Mouse (Mus musculus): ENCODE data around the gene Syt14. TPM values are rescaled to one million over a fixed set of nuclear protein-coding genes. Genes with fewer than 3 reads are reported as not detected.

Gene Syt14
- polyA plus RNA-seq, 1 experiment from 2014 or later, result 8.7 TPM

- WGBS, result 91% methylated on average over 4 of the region's 4 CpGs
- ATAC-seq (replicated peaks), result no peak
- Histone ChIP-seq H3K4me3 (no peak overlapping the region), H3K9me3 (no peaks in the 10 kb centered on the region), H3K4me1 (no peaks in the 10 kb centered on the region), H3K36me3 (no peaks in the 10 kb centered on the region), H3K9ac (replicated peaks) (no peak overlapping the region), H3K4me2 (replicated peaks) (no peak overlapping the region), H3K27ac (replicated peaks) (no peak overlapping the region), H3K27me3 (no peaks in the 10 kb centered on the region)
These were observed 51.2 kb downstream of the Syt14 start for GRCm38 (mm10) chr1:192984333-192984732.

GRCm38 (mm10) chr1:192981658-192982057, 53.9 kb downstream of the Syt14 start:
- Histone ChIP-seq H3K36me3 (no peaks in the 10 kb centered on the region; the same call in 1 of the 2 replicates), H3K27ac (replicated peaks) (no peak overlapping the region), H3K9ac (replicated peaks) (no peak overlapping the region), H3K9me3 (no peaks in the 10 kb centered on the region), H3K4me1 (no peaks in the 10 kb centered on the region), H3K4me2 (replicated peaks) (no peak overlapping the region), H3K27me3 (no peaks in the 10 kb centered on the region), H3K4me3 (no peak overlapping the region)
- 89% methylated on average over 3 of the region's 3 CpGs for WGBS
- ATAC-seq (replicated peaks), result no peak

- Histone ChIP-seq H3K36me3 (no peaks in the 10 kb centered on the region; the same call in 1 of the 2 replicates), H3K4me1 (no peaks in the 10 kb centered on the region), H3K27me3 (no peaks in the 10 kb centered on the region), H3K9ac (replicated peaks) (no peak overlapping the region), H3K9me3 (no peaks in the 10 kb centered on the region), H3K27ac (replicated peaks) (no peak overlapping the region), H3K4me3 (no peak overlapping the region), H3K4me2 (replicated peaks) (no peak overlapping the region)
- WGBS, result 86% methylated on average over 1 of the region's 1 CpGs
- ATAC-seq (replicated peaks), result no peak
These were observed 54.5 kb downstream of the Syt14 start for GRCm38 (mm10) chr1:192981120-192981519.

GRCm38 (mm10) chr1:192962323-192962722, 73.3 kb downstream of the Syt14 start:
- H3K9ac ChIP-seq (replicated peaks), result no peak overlapping the region
- ATAC-seq (replicated peaks), result no peak
- no peak overlapping the region for H3K4me2 ChIP-seq (replicated peaks)
- H3K4me3 ChIP-seq, result no peak overlapping the region
- no peaks in the 10 kb centered on the region for H3K4me1 ChIP-seq
- H3K36me3 ChIP-seq, result no peaks in the 10 kb centered on the region
- H3K9me3 ChIP-seq, result no peaks in the 10 kb centered on the region
- 84% methylated on average over 5 of the region's 5 CpGs for WGBS
- H3K27me3 ChIP-seq, result no peaks in the 10 kb centered on the region
- H3K27ac ChIP-seq (replicated peaks), result no peak overlapping the region

GRCm38 (mm10) chr1:192947839-192948173, 87.8 kb downstream of the Syt14 start:
- H3K9ac ChIP-seq (replicated peaks), result no peak overlapping the region
- H3K27ac ChIP-seq (replicated peaks), result peak overlapping the region; percentile 89
- H3K4me2 ChIP-seq (replicated peaks), result 0 out of 2 replicates have a peak overlapping the region, but pooled peaks have one; percentile 6
- H3K4me3 ChIP-seq, result no peak overlapping the region
- no peaks in the 10 kb centered on the region for H3K27me3 ChIP-seq
- ATAC-seq (replicated peaks), result peak; percentile 89
- H3K4me1 ChIP-seq, result peaks cover 11% of the 10 kb centered on the region
- WGBS, result 8% methylated on average over 2 of the region's 2 CpGs
- no peaks in the 10 kb centered on the region for H3K36me3 ChIP-seq
- no peaks in the 10 kb centered on the region for H3K9me3 ChIP-seq

GRCm38 (mm10) chr1:192947170-192947838, 88.3 kb downstream of the Syt14 start:
- WGBS, result 7% methylated on average over 1 of the region's 1 CpGs
- no peak overlapping the region for H3K4me3 ChIP-seq
- ATAC-seq (replicated peaks), result peak; percentile 82
- no peaks in the 10 kb centered on the region for H3K27me3 ChIP-seq
- no peaks in the 10 kb centered on the region for H3K9me3 ChIP-seq
- 0 out of 2 replicates have a peak overlapping the region, but pooled peaks have one; percentile 6 for H3K4me2 ChIP-seq (replicated peaks)
- no peaks in the 10 kb centered on the region for H3K36me3 ChIP-seq
- peaks cover 11% of the 10 kb centered on the region for H3K4me1 ChIP-seq
- peak overlapping the region; percentile 89 for H3K27ac ChIP-seq (replicated peaks)
- H3K9ac ChIP-seq (replicated peaks), result no peak overlapping the region

- Histone ChIP-seq H3K27ac (replicated peaks) (no peak overlapping the region), H3K27me3 (no peaks in the 10 kb centered on the region), H3K4me3 (no peak overlapping the region), H3K36me3 (no peaks in the 10 kb centered on the region), H3K4me1 (no peaks in the 10 kb centered on the region), H3K9me3 (no peaks in the 10 kb centered on the region), H3K4me2 (replicated peaks) (no peak overlapping the region), H3K9ac (replicated peaks) (no peak overlapping the region)
- ATAC-seq (replicated peaks), result no peak
- 46% methylated on average over 2 of the region's 2 CpGs for WGBS
These were observed 96.5 kb downstream of the Syt14 start for GRCm38 (mm10) chr1:192939033-192939432.

GRCm38 (mm10) chr1:192937956-192938355, 97.6 kb downstream of the Syt14 start:
- 74% methylated on average over 2 of the region's 2 CpGs for WGBS
- no peak for ATAC-seq (replicated peaks)

GRCm38 (mm10) chr1:192931797-192932196, 103.8 kb downstream of the Syt14 start:
- no peak for ATAC-seq (replicated peaks)
- WGBS, result 93% methylated on average over 3 of the region's 3 CpGs
- H3K9me3 ChIP-seq, result no peaks in the 10 kb centered on the region
- H3K4me2 ChIP-seq (replicated peaks), result no peak overlapping the region
- no peak overlapping the region for H3K4me3 ChIP-seq
- H3K27ac ChIP-seq (replicated peaks), result no peak overlapping the region
- H3K4me1 ChIP-seq, result no peaks in the 10 kb centered on the region
- no peak overlapping the region for H3K9ac ChIP-seq (replicated peaks)
- H3K27me3 ChIP-seq, result no peaks in the 10 kb centered on the region
- H3K36me3 ChIP-seq, result peaks cover 11% of the 10 kb centered on the region

More at GRCm38 (mm10) chr1:192937956-192938355, 97.6 kb downstream of the Syt14 start:
- Histone ChIP-seq H3K4me3 (no peak overlapping the region), H3K27ac (replicated peaks) (no peak overlapping the region), H3K9me3 (no peaks in the 10 kb centered on the region), H3K4me1 (no peaks in the 10 kb centered on the region), H3K9ac (replicated peaks) (no peak overlapping the region), H3K27me3 (no peaks in the 10 kb centered on the region), H3K36me3 (0 out of 2 replicates have a peak, but pooled peaks cover 2% of the 10 kb centered on the region), H3K4me2 (replicated peaks) (no peak overlapping the region)

GRCm38 (mm10) chr1:192912101-192912728, 123.4 kb downstream of the Syt14 start:
- Histone ChIP-seq H3K4me1 (no peaks in the 10 kb centered on the region), H3K9ac (replicated peaks) (no peak overlapping the region), H3K4me3 (no peak overlapping the region), H3K9me3 (no peaks in the 10 kb centered on the region), H3K36me3 (0 out of 2 replicates have a peak, but pooled peaks cover 7% of the 10 kb centered on the region), H3K4me2 (replicated peaks) (no peak overlapping the region), H3K27me3 (no peaks in the 10 kb centered on the region), H3K27ac (replicated peaks) (no peak overlapping the region)
- WGBS, result 72% methylated on average over 3 of the region's 3 CpGs
- 0 out of 2 replicates have a peak, but pooled peaks have one; percentile 26 for ATAC-seq (replicated peaks)

- no peak overlapping the region for H3K4me3 ChIP-seq
- H3K4me2 ChIP-seq (replicated peaks), result no peak overlapping the region
- no peaks in the 10 kb centered on the region for H3K27me3 ChIP-seq
- H3K9me3 ChIP-seq, result no peaks in the 10 kb centered on the region
- ATAC-seq (replicated peaks), result no peak
- H3K9ac ChIP-seq (replicated peaks), result no peak overlapping the region
- peaks cover 6% of the 10 kb centered on the region for H3K36me3 ChIP-seq
- no peak overlapping the region for H3K27ac ChIP-seq (replicated peaks)
- no peaks in the 10 kb centered on the region for H3K4me1 ChIP-seq
- WGBS, result 73% methylated on average over 2 of the region's 2 CpGs
These were observed 134.1 kb downstream of the Syt14 start for GRCm38 (mm10) chr1:192901516-192901915.

GRCm38 (mm10) chr1:192900913-192901312, 134.7 kb downstream of the Syt14 start:
- H3K27me3 ChIP-seq, result no peaks in the 10 kb centered on the region
- no peak overlapping the region for H3K4me2 ChIP-seq (replicated peaks)
- WGBS, result 80% methylated on average over 3 of the region's 3 CpGs
- H3K4me1 ChIP-seq, result no peaks in the 10 kb centered on the region
- H3K9me3 ChIP-seq, result no peaks in the 10 kb centered on the region
- no peak for ATAC-seq (replicated peaks)
- H3K4me3 ChIP-seq, result no peak overlapping the region
- H3K27ac ChIP-seq (replicated peaks), result no peak overlapping the region
- no peak overlapping the region for H3K9ac ChIP-seq (replicated peaks)
- H3K36me3 ChIP-seq, result peaks cover 8% of the 10 kb centered on the region
